Mouse (Mus musculus) cerebellum, adult 2 months (tissue): Measurements from ENCODE around the gene Gjd3. TPM values are rescaled to one million over a fixed set of nuclear protein-coding genes. Genes with fewer than 3 reads are reported as not detected.
A peak's percentile ranks its signal among the peaks of the same experiment; 100 is the strongest.

ENCODE experiments used
- DNase-seq, 2 experiments: peaks; one replicate each; pipeline ENCODE4 v3.0.0; 2021
- H3K27ac ChIP-seq: fragments of 200-500 bp; 2 replicates; pipeline ENCODE4 v1.5.1; 2012; ENCODE audit warnings: low read length, control low read depth, inconsistent platforms; ENCODE audit not compliant: insufficient read depth
- H3K27me3 ChIP-seq: fragments of 200-500 bp; 2 replicates; pipeline ENCODE4 v1.6.1; 2012; ENCODE audit warnings: inconsistent platforms, mild to moderate bottlenecking, low read length, moderate library complexity; ENCODE audit not compliant: control insufficient read depth, insufficient read depth
- H3K4me1 ChIP-seq: fragments of 200-500 bp; 2 replicates; pipeline ENCODE4 v1.6.1; 2011; ENCODE audit warnings: low read length; ENCODE audit not compliant: control insufficient read depth, insufficient read depth
- H3K4me3 ChIP-seq: fragments of 200-500 bp; replicated peaks from 2 replicates; pipeline ENCODE3; 2011; ENCODE audit warnings: mild to moderate bottlenecking, low read depth, low read length, control low read depth; ENCODE audit not compliant: insufficient read depth
- CTCF ChIP-seq: fragments of 200-500 bp; IDR thresholded peaks from 2 replicates; pipeline ENCODE4 v1.5.1; 2011; ENCODE audit warnings: low read depth, mild to moderate bottlenecking, control low read depth, low read length, moderate library complexity, borderline replicate concordance; ENCODE audit not compliant: insufficient read depth
- POLR2A ChIP-seq: fragments of 200-500 bp; IDR thresholded peaks from 2 replicates; pipeline ENCODE4 v1.6.1; 2011; ENCODE audit warnings: low read length, control low read depth, borderline replicate concordance; ENCODE audit not compliant: insufficient read depth
- WGBS: fragments of 180-500 bp; shearing (Covaris S2); methylation state at CpG from one replicate; pipeline ENCODE4 v1.1.7; 2018; 5-methylcytosine and 5-hydroxymethylcytosine counted together
- polyA plus RNA-seq: library from polyadenylated mRNA; depleted of rRNA; stranded (reverse); fragments of >200 nt; gene quantifications from 2 replicates; pipeline ENCODE4 v1.2.3, GENCODE M21; 2012

Gene Gjd3
- polyA plus RNA-seq, 1 experiment, result 2.1 TPM

DNA sequence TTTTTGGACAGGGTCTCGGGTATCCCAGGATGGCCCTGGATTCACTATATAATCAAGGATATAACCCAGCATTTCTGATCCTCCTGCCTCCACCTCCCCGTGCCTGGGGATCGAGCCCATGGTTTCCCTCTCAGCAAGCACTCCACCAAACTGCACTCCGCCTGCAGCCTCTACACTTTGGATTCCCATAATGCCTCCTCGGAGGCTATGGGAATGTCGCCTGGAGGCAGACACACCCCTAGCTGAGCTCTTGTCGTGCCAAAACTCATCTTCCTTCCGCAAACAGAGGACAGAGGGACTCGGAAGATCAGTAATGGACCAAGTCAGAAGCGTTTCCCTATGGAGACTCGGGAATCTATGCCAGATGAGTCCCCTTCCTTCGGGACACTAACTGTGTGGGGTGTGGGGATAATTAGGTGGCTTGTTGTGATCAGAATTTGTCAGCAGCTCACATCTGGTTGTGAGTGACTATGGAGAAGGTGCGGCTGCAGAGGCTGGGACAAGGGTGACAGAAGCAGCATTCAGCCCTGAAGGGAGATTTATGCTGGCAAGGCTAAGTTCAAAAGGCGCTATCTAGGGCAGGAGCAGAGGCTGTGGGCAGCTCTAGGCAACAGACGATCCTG is 4.2 kb downstream of the Gjd3 start:
- no peak for DNase-seq
- no peak overlapping the region for H3K4me3 ChIP-seq
- TF ChIP-seq CTCF, result no peak
- no peak for TF ChIP-seq POLR2A
- H3K27me3 ChIP-seq, result no peaks in the 10 kb centered on the region
- WGBS, result 59% methylated on average over 15 of the region's 15 CpGs
- H3K27ac ChIP-seq, result no peak overlapping the region
- peaks cover 5% of the 10 kb centered on the region; the same call in 1 of the 2 replicates for H3K4me1 ChIP-seq

DNA sequence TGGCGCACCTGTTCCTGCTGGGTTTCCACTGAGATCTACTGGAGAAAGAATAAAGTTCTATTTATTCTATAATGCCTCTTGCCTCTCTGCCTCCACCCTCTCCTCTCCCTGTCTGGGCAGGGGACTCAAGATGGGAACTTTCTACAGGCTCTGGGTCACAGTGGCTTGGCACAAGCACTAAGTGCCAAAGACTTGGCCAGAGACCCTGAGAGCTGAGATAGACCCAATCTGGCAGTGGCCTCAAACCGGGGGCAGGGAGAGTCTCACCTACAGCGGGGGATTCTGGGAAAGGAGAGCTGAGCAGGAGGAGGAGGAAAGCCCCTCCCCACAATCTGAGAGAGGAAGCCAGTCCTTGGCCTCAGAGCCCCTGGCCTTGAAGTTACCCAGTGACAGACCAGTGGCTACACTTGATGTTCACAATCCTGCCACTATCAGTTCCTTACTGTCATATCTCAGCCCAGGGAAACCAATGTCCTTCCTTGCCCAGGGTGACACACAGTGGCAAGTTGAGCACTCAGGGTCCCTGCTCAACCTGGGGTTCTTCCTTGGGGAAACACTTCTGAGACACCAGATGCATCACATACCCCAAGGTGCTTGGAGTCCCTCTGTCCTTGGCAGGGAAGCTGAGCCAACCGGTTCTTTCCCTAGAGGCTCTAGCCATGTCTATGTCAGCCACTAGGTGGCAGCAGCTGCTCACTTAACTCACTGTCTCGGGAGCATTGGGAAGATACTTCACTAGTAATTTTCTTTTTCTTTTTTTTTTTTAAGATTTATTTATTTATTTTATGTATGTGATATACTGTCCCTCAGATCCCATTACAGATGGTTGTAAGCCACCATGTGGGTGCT is 7.7 kb downstream of the Gjd3 start:
- DNase-seq, result peak; percentile 72 to 83
- peaks cover 17% of the 10 kb centered on the region for H3K4me1 ChIP-seq
- no peaks in the 10 kb centered on the region for H3K27me3 ChIP-seq
- 38% methylated on average over 5 of the region's 5 CpGs for WGBS
- no peak overlapping the region for H3K27ac ChIP-seq
- no peak for TF ChIP-seq POLR2A
- peak; percentile 81 for TF ChIP-seq CTCF
- no peak overlapping the region for H3K4me3 ChIP-seq

DNA sequence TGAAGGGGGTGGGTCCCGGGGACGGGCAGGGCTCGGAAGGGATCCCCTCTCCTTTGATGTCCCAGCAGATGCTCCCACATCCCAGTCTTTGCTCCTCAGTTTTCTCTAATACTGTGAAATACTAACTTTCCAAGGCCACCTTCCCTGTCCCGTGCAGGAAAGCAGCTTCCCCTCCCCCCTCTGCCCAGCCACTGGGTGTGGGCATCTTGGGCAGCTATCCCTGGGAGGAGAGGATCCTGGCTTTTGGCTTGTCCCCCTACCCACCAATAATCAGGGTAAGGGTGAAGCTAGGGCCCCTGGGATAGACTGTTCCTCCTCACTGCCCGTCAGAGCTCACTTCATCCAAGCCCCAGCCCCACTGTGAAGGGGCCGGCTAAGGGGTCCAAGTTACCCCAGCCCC is 8.6 kb downstream of the Gjd3 start:
- TF ChIP-seq POLR2A, result no peak
- no peak for TF ChIP-seq CTCF
- no peak overlapping the region for H3K4me3 ChIP-seq
- no peak for DNase-seq
- no peaks in the 10 kb centered on the region for H3K27me3 ChIP-seq
- H3K4me1 ChIP-seq, result peaks cover 23% of the 10 kb centered on the region
- H3K27ac ChIP-seq, result no peak overlapping the region
- 74% methylated on average over 6 of the region's 6 CpGs for WGBS

DNA sequence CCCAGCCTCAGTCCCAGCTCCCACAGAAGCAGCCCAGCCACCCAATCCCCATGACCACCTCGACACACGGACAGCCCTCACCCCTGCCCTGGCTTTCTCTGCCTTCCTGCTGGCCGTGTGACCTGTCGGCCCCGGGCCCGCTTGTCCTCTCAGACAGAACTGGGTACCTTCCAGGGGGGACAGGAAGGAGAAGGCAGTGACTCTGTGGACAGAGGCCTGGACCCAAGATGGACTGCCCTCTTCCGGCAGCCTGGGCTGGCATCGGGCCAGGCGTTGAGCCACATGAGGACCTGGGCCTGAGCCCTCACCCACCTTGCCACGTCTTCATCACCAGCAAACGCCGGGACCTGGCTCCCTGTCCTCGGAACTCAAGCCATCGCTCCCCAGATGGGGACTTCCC is 9.2 kb downstream of the Gjd3 start:
- no peak overlapping the region for H3K4me3 ChIP-seq
- no peaks in the 10 kb centered on the region for H3K27me3 ChIP-seq
- peaks cover 23% of the 10 kb centered on the region for H3K4me1 ChIP-seq
- peak in 1 of 2 experiments; percentile 38 for DNase-seq
- WGBS, result 53% methylated on average over 14 of the region's 14 CpGs
- TF ChIP-seq CTCF (no peak), POLR2A (no peak)
- H3K27ac ChIP-seq, result no peak overlapping the region

DNA sequence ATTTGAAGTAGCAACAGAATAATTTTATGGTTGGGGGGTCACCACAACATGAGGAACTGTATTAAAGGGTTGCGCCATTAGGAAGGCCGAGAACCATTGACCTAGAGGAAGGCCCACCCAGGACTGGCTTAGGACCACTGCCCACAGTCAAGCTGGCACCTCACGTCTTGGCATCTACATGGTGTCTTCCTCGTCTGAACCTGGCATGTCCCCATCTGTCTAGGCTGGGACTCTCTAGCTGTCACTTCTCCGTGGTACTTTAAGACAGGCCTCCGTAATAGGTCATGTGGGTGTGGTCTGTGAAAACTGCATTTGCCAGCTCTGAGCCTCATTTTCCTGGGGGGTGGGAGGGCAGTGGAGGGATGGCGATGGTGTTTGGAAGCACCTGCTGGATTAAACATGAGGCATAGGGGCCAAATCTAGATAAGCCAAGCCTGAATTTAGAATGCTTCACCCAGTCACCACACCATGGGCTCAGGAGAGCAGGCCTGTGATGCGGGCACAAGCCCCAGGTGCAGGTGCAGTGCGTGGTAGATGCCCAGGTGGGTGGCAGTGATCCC is 9.9 kb downstream of the Gjd3 start:
- no peak for TF ChIP-seq POLR2A
- no peak for TF ChIP-seq CTCF
- WGBS, result 65% methylated on average over 9 of the region's 9 CpGs
- Histone ChIP-seq H3K27me3 (no peaks in the 10 kb centered on the region), H3K27ac (no peak overlapping the region), H3K4me3 (no peak overlapping the region), H3K4me1 (peaks cover 23% of the 10 kb centered on the region)
- peak in 1 of 2 experiments; percentile 16 for DNase-seq

DNA sequence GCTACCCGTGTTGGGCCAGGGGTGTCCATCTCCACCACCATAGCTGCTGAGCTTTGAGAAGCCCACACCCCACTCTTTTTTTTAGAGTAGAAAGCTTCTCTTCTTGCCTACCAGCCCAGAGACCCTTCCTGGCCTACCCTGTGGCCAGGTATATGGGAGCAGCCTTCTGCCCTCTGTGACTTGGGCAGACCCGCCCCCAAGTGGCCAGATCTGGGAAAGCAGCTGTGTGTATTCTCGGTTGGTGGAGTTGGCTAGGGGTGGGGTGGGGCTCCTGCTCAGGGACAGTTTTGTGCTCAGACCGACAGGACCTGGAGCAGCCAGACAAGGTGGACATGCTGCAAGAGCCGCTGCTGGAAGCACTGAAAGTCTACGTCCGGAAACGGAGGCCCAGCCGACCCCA is 10.6 kb downstream of the Gjd3 start:
- H3K27ac ChIP-seq, result no peak overlapping the region
- TF ChIP-seq POLR2A (no peak), CTCF (peak; percentile 91)
- WGBS, result 38% methylated on average over 9 of the region's 9 CpGs
- H3K4me1 ChIP-seq, result peaks cover 24% of the 10 kb centered on the region
- H3K4me3 ChIP-seq, result no peak overlapping the region
- H3K27me3 ChIP-seq, result no peaks in the 10 kb centered on the region
- peak; percentile 82 to 92 for DNase-seq

DNA sequence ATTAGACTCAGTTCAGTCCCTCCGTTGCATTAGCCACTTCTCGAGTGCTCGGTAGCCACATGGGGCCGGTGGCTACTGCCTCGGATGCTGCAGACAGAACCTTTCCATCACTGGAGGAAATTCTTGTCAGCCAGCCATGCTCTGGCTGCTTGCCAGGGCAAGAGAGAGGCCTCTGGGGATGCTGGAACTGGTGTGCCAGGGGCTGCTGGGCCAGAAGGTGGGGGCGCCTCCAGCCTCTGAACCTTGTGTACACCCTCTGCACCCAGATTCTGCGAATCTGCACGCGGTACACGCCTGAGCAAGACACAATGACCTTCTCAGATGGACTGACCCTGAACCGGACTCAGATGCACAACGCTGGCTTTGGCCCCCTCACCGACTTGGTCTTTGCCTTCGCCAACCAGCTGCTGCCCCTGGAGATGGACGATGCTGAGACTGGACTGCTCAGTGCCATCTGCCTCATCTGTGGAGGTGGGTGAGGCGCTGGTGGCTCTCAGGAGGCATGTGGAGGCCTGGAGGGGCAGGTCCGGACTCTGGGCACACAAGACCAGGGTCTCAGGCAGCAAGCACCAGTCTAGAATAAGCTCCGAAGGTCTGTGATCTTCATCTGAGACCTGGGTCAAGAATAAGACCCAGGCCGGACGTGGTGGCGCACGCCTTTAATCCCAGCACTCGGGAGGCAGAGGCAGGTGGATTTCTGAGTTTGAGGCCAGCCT is 11.3 kb downstream of the Gjd3 start:
- H3K27me3 ChIP-seq, result no peaks in the 10 kb centered on the region
- H3K4me1 ChIP-seq, result peaks cover 32% of the 10 kb centered on the region
- DNase-seq, result peak; percentile 76 to 79

More for the DNA sequence above, 11.3 kb downstream of the Gjd3 start:
- Histone ChIP-seq H3K4me3 (no peak overlapping the region), H3K27ac (no peak overlapping the region)
- WGBS, result 46% methylated on average over 23 of the region's 23 CpGs
- TF ChIP-seq CTCF (no peak), POLR2A (no peak)
